Mouse (Mus musculus) liver, adult 2 months (tissue): ENCODE data around the gene Aurkb.

Source experiments
- CTCF ChIP-seq: fragments of 200-500 bp; IDR thresholded peaks from 2 replicates; pipeline ENCODE4 v1.5.1; 2011; ENCODE audit warnings: low read depth, low read length, control low read depth
- POLR2A ChIP-seq: fragments of 200-500 bp; IDR thresholded peaks from 2 replicates; pipeline ENCODE4 v1.6.1; 2011; ENCODE audit warnings: low read length, control low read depth; ENCODE audit not compliant: insufficient read depth; ENCODE audit errors: extremely low read depth

- TF ChIP-seq CTCF, result no peak
- no peak for TF ChIP-seq POLR2A
These were observed at the start of gene Aurkb for GRCm38 (mm10) chr11:69045531-69046394.
